Mouse (Mus musculus): ENCODE results near the gene Foxn1. TPM values are rescaled to one million over a fixed set of nuclear protein-coding genes. Genes with fewer than 3 reads are reported as not detected.

Gene Foxn1
- total and polyA plus RNA-seq, 2 experiments from 2014 or later = not detected

DNA sequence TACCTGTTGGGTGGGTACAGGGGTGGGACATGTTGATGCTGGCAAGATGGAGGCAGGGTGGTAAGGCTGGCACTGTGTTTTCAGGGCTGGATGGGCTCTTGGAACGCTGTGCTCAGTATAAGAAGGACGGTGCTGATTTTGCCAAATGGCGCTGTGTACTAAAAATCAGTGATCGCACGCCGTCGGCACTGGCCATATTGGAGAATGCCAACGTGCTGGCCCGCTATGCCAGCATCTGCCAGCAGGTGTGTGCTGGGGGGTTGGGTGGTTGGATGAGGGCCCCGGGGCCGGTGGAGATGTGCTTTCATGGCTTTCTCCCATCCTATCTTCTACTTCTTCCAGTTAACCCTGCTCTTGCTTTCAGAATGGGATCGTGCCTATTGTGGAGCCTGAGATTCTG, 61.4 kb downstream of the Foxn1 start:
- Histone ChIP-seq H3K27ac (ENCODE audit: low read depth, low read length) (no peak overlapping the region), H3K9ac (replicated peaks; ENCODE audit: low read length, poor library complexity, severe bottlenecking) (no peak overlapping the region), H3K4me3 (ENCODE audit: low read depth, low read length) (0 out of 2 replicates have a peak overlapping the region, but pooled peaks have one; percentile 5), H3K9me3 (ENCODE audit: low read length) (no peaks in the 10 kb centered on the region), H3K27me3 (ENCODE audit: insufficient read depth, low read length) (no peaks in the 10 kb centered on the region), H3K4me2 (ENCODE audit: low read depth, low read length, poor library complexity, severe bottlenecking) (peak overlapping the region; percentile 36), H3K4me1 (ENCODE audit: insufficient read depth, low read length) (peaks cover 8% of the 10 kb centered on the region; the same call in 1 of the 2 replicates), H3K36me3 (ENCODE audit: insufficient read depth, low read length) (0 out of 2 replicates have a peak, but pooled peaks cover 2% of the 10 kb centered on the region)
- ATAC-seq (ENCODE audit: low FRiP score) = no peak
- 89% methylated on average over 12 of the region's 12 CpGs for WGBS
- no peak for DNase-seq (ENCODE audit: low spot score)
- TF ChIP-seq CTCF (IDR thresholded peaks at IDR 0.05) = peak; percentile 11; the same call in 1 of the 2 replicates

DNA sequence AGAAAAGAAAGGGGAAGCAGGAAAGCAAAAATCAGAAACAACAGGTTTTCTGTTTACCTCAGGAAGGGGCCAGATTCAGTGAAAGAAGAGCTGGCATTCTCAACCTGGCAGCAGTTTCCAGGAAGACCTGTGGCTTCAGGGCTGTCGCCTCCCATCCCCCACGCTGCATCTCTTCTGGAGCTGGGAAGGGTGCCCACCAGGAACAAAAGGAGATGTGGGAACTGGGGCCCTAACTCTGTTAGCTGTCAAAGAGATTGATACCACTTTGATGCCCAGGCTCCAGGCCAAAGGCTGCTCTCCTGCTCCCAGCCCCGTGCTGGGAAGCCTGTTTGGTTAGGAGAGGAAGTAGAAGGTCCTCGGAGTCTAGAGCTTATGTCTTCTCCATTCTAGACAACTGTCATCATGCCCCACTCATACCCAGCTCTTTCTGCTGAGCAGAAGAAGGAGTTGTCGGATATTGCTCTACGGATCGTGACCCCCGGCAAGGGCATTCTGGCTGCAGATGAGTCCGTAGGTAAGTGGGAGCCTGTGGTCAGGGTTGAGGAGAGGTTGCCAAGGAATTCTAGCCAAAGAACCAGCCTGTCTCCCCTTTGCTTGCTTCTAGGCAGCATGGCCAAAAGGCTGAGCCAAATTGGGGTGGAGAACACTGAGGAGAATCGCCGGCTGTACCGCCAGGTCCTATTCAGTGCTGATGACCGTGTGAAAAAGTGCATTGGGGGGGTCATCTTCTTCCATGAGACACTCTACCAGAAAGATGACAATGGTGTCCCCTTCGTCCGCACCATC, 62.2 kb downstream of the Foxn1 start:
- DNase-seq (ENCODE audit: low spot score) (peak; percentile 78), ATAC-seq (ENCODE audit: low FRiP score) (no peak)
- H3K4me2 ChIP-seq (ENCODE audit: low read depth, low read length, poor library complexity, severe bottlenecking) = peak overlapping the region; percentile 36
- H3K27me3 ChIP-seq (ENCODE audit: insufficient read depth, low read length) = no peaks in the 10 kb centered on the region
- peaks cover 6% of the 10 kb centered on the region; the same call in 1 of the 2 replicates for H3K4me1 ChIP-seq (ENCODE audit: insufficient read depth, low read length)
- H3K9ac ChIP-seq (replicated peaks; ENCODE audit: low read length, poor library complexity, severe bottlenecking) = no peak overlapping the region
- H3K4me3 ChIP-seq (ENCODE audit: low read depth, low read length) = peak overlapping the region; percentile 5; the same call in 1 of the 2 replicates
- H3K36me3 ChIP-seq (ENCODE audit: insufficient read depth, low read length) = 0 out of 2 replicates have a peak, but pooled peaks cover 2% of the 10 kb centered on the region
- peak overlapping the region; percentile 76; the same call in 1 of the 2 replicates for H3K27ac ChIP-seq (ENCODE audit: low read depth, low read length)
- H3K9me3 ChIP-seq (ENCODE audit: low read length) = no peaks in the 10 kb centered on the region
- 79% methylated on average over 15 of the region's 15 CpGs for WGBS
- TF ChIP-seq CTCF (IDR thresholded peaks at IDR 0.05) = no peak

DNA sequence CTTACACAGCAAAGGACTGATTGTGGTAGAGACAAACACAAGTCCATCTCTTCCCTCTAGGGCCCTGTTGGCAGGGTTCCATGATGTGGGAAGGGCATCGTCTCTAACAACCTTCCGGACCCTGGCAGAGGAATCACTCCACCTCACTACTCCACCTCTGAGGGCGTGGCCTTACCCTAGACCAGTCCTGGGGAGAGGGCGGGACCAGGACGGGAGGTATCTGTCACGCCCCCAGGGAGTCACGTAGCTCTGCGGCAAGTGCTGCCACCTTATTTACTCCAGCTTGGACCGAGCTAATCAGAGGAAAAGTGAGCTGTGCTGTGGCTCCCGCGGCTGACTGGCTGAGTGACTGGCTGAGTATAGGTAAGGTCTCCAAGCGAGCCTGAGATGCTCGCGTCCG, 63.5 kb downstream of the Foxn1 start, which contains the start of gene Aldoc:
Gene Aldoc (plus strand): TSS at position 109 of the 400 bp plus-strand sequence.
- DNase-seq (ENCODE audit: low spot score) (peak; percentile 91), ATAC-seq (ENCODE audit: low FRiP score) (peak; percentile 85)
- Histone ChIP-seq H3K4me1 (ENCODE audit: insufficient read depth, low read length) (peaks cover 3% of the 10 kb centered on the region; the same call in 1 of the 2 replicates), H3K4me3 (ENCODE audit: low read depth, low read length) (peak within 1 kb of the TSS; percentile 20), H3K9me3 (ENCODE audit: low read length) (no peaks in the 10 kb centered on the region), H3K27ac (ENCODE audit: low read depth, low read length) (peak within 1 kb of the TSS; percentile 76), H3K36me3 (ENCODE audit: insufficient read depth, low read length) (0 out of 2 replicates have a peak, but pooled peaks cover 2% of the 10 kb centered on the region), H3K4me2 (ENCODE audit: low read depth, low read length, poor library complexity, severe bottlenecking) (peak within 1 kb of the TSS; percentile 36), H3K9ac (replicated peaks; ENCODE audit: low read length, poor library complexity, severe bottlenecking) (peak within 1 kb of the TSS; percentile 26), H3K27me3 (ENCODE audit: insufficient read depth, low read length) (no peaks in the 10 kb centered on the region)
- WGBS = 8% methylated on average over 15 of the region's 15 CpGs
- TF ChIP-seq CTCF (IDR thresholded peaks at IDR 0.05) = no peak; the same call in 1 of the 2 replicates

DNA sequence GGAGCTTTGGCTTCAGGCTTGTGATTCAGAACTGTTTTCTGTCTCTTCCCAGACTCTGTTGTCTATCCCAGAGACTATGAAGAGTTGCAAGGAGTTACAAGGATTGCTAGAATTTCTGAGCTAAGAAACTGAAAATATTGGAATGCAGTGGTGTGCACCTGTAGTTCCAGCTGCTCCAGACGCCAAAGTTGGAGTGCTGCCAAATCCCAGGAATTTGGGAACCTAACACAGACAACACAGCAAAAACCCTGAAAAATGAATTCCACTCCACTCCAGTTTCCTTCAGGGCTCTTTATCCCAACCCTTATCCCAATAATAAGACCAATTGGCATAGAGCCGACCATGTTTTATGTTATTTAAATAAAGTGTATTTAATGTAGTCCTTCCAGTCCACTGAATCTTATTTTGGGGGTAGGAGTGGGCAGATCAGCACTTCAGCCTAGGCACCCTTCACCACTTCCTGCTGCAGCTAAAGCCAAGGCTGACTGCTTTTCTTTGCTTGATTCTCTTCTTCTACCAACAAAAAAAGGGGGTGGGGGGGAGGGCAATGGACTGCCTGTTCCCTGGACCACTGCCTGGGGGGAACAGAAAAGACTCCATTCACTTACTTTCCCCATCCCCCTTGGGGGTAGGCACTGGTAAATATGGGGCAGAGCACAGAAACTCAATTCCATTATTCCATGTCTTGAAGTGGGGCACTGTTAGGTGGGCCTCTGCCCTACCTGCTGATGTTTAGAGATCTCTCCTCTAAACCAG, 64.1 kb downstream of the Foxn1 start:
- WGBS = 51% methylated on average over 2 of the region's 2 CpGs
- no peak for TF ChIP-seq CTCF (IDR thresholded peaks at IDR 0.05)
- Histone ChIP-seq H3K36me3 (ENCODE audit: insufficient read depth, low read length) (0 out of 2 replicates have a peak, but pooled peaks cover 2% of the 10 kb centered on the region), H3K4me2 (ENCODE audit: low read depth, low read length, poor library complexity, severe bottlenecking) (peak overlapping the region; percentile 36), H3K27ac (ENCODE audit: low read depth, low read length) (peak overlapping the region; percentile 76), H3K9me3 (ENCODE audit: low read length) (no peaks in the 10 kb centered on the region), H3K9ac (replicated peaks; ENCODE audit: low read length, poor library complexity, severe bottlenecking) (peak overlapping the region; percentile 26; the same call in 1 of the 2 replicates), H3K4me3 (ENCODE audit: low read depth, low read length) (peak overlapping the region; percentile 20; the same call in 1 of the 2 replicates), H3K27me3 (ENCODE audit: insufficient read depth, low read length) (no peaks in the 10 kb centered on the region), H3K4me1 (ENCODE audit: insufficient read depth, low read length) (peaks cover 3% of the 10 kb centered on the region; the same call in 1 of the 2 replicates)
- DNase-seq (ENCODE audit: low spot score) (peak; percentile 79), ATAC-seq (ENCODE audit: low FRiP score) (peak; percentile 65)

DNA sequence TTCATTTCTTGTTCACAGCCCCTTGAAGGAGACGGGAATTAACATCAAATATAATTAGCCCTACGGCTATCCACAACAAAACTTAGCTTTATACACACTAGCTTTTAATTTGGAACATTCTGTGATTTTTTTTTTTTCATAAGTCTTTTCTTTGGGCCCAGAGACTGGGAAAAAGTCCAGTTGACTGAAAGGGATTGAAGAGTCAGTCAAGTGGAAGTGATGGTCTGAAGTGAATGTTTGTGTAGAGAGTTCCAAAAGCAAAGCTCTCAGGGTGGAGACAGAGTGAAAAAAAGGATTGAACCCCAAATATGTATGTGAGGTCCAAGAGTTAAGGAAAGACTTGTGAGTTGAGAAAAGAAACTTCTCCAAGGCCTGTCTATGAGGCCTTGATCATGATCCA, 67.9 kb downstream of the Foxn1 start:
- peaks cover 3% of the 10 kb centered on the region; the same call in 1 of the 2 replicates for H3K4me1 ChIP-seq (ENCODE audit: insufficient read depth, low read length)
- H3K27ac ChIP-seq (ENCODE audit: low read depth, low read length) = no peak overlapping the region
- DNase-seq (ENCODE audit: low spot score) = peak; percentile 56
- H3K9ac ChIP-seq (replicated peaks; ENCODE audit: low read length, poor library complexity, severe bottlenecking) = no peak overlapping the region
- ATAC-seq (ENCODE audit: low FRiP score) = no peak
- no peaks in the 10 kb centered on the region for H3K9me3 ChIP-seq (ENCODE audit: low read length)
- H3K36me3 ChIP-seq (ENCODE audit: insufficient read depth, low read length) = no peaks in the 10 kb centered on the region
- H3K4me3 ChIP-seq (ENCODE audit: low read depth, low read length) = no peak overlapping the region
- WGBS = 86% methylated on average over 2 of the region's 2 CpGs
- H3K27me3 ChIP-seq (ENCODE audit: insufficient read depth, low read length) = no peaks in the 10 kb centered on the region
- no peak overlapping the region for H3K4me2 ChIP-seq (ENCODE audit: low read depth, low read length, poor library complexity, severe bottlenecking)
- no peak for TF ChIP-seq CTCF (IDR thresholded peaks at IDR 0.05)

All from midbrain, postnatal 0 days (tissue).